Mouse (Mus musculus): ENCODE measurements at regions not wholly inside any gene's neighbourhood (a gene's known extent, or its start where the extent isn't known, plus 50 kb on each side); places are given as distances from the start of the nearest gene placed in this dataset.

DNA sequence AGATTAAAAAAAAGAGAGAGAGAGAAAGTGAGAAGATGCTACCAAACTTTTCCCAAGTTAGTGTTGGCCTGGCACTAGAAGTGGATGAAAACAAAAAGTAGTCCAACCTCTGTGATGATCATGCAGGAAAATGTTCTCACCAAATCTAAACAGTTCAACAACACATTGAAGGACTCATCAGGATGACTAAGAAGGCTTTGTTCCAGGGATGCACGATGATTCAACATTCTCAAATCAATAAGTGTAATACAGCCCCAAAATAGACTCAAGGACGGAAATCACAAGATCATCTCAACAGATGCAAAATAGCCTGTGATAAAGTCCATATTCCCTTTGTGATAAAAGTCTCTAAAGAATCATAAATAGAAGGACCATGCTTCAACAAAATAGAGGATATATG lies 106.3 kb downstream of the Cysltr2 start:
- DNase-seq (ENCODE audit: low spot score in 2 of 2): no peak

DNA sequence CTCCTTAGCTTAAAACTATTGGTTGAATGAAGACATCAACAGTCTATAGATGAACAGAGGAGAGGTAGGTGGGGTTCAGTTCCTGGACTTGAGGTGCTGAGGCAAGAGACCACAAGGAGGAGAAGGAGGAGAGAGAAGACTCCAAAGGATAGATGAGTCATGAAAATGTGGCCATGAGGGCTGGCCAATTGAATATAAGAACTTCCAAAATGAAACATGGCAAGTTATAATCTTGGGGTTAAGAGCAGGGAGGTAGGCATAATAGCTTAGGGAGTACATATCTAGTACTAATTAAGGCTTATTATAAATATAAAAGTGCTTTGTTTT lies 109.9 kb downstream of the Cysltr2 start:
- no peak for DNase-seq (ENCODE audit: low spot score in 2 of 2)

DNA sequence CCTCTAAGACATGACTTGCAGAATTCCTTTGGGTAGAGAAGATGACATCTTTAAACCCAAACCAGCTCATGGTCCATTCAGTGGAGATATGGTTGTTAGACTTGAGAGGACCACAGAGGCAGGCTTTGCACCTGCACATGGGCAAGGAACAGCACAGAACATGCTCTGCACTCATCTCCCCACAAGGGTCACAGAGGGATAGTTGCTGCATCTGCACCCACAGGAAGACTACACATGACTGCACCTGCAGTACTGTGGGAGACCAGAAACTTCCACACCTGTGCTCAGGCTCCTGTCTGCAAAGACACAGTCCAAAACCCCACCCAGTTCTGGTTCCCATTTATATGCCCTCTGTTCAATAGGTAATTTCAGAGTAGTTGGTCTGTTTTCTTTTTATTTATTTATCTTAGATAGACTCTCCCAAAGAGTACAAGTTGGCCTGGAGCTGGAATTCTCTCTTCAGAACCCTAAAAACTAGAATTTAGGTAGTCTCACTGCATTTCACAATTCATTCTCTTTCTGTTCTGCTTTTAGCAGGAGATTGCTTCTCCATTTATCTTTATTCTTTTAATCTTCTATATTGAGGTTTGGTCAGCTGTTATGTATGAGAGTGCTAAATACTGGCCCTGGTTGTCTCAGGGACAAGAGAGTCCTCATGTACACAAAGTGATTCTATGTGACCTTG lies 110.4 kb downstream of the Cysltr2 start:
- DNase-seq (ENCODE audit: low spot score in 2 of 2): no peak

DNA sequence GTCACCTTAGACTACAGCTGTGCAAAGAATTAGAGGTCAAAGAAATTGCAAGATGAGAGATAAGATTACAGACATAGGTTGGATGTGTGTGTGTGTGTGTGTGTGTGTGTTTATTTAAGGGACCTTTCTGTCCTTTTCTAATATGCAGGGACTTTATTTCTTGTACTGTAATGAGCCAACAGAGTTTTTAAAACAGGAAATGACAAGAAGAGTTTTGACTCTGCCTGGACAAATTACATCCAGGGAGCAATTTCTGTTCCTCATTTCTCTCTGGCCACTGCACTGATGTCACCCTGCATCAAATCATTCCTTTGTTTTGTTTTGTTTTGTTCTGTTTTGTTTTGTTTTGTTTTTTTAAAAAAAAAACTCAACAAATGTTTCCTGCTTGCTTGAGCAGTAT lies 115.3 kb downstream of the Cysltr2 start:
- DNase-seq (ENCODE audit: low spot score in 2 of 2): no peak

- peak; percentile 6 for DNase-seq (ENCODE audit: low spot score in 2 of 2)
These were observed 116.6 kb downstream of the Cysltr2 start for GRCm38 (mm10) chr14:72932296-72932695.

DNA sequence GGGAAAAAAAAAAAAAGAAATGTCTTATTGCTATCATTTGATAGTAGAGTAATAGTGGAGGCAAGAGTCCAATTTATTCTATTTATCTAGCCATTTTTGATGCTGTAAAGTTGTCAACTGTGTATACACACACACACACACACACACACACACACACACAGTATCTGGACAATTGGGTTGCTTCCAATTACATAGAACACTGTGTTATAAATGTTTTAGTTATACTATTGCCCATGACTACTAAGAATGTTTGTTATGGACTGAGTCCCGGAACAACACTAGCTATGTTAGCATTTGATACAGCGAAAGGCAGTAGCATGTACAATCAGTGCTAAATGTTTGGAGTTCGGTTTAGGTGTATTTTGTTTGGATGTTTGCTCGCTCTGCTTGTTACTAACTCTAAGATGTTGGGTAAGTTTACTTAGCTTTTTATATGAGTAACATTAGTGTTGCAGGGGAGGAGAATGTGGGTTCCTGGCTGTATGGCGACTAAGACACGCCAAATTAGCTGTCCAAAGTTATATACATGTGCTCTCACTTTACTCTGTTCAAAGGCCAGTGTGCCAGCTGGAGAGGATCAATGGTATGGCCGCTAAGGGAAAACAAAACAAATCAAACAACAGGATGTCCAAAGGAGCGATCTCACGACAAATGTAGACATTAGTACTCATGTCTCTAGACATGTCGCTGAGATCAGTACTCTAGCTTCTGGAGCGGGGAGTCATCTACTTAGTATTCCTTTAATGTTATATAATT lies 147.6 kb downstream of the Cysltr2 start:
- DNase-seq (ENCODE audit: low spot score in 2 of 2): no peak

DNA sequence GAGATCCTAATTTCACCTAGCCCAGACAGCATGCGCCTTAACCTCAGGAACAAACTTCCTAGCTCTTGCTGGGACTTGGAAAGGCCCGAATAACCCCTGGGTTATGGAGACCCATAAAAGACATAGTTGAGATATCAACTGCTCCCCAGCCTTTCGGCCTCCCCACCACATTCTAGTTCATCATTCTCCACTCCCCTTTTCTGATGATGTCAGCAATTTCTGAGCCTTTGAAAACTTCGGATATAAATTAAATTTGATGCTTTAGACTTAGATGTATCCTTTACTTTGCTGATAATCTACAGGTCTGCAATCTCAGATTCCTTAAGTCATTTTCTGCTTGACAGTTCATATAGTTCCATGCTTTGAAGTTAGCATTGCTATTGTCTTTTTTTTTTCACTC lies 149.3 kb downstream of the Cysltr2 start:
- no peak for DNase-seq (ENCODE audit: low spot score in 2 of 2)

DNA sequence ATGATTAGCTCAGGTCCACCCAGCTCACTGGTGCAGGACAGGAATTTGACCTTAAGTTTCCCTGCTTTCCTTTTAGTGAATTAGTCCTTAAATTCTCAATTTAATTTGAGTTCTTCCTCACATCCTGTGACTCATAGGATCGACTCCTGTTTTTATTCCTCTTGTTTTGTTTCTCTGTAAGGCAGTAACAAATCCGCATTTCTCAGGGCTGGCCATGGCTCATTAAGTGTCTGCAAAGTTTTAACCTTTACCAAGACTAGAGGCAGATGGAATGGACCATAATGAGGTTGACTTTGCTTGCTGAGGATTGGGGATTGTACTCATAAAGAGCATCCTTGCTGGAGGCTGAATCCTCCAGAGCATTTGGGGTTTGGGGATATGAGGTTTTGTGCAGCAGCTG lies 156.6 kb downstream of the Cysltr2 start:
- DNase-seq (ENCODE audit: low spot score in 2 of 2): no peak

DNA sequence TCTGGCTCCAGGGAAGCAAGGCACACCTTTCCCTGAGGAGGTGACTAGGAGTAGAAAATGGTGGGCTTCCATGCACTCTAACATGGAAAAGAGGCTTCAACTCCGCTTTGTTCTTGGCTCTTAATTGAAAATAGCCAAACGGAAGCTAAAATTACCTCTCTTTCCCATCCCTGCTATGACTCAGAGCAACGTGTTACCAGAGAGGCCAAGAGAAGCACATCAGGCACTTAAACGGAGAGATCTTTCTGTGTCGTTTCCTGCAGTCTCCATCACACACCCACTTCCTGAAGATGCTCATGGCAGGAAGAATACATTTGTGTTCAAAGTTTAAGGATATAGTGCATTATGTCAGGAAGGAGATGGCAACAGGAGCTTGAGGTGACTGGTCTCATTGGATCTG lies 159.3 kb downstream of the Cysltr2 start:
- no peak for DNase-seq (ENCODE audit: low spot score in 2 of 2)

DNA sequence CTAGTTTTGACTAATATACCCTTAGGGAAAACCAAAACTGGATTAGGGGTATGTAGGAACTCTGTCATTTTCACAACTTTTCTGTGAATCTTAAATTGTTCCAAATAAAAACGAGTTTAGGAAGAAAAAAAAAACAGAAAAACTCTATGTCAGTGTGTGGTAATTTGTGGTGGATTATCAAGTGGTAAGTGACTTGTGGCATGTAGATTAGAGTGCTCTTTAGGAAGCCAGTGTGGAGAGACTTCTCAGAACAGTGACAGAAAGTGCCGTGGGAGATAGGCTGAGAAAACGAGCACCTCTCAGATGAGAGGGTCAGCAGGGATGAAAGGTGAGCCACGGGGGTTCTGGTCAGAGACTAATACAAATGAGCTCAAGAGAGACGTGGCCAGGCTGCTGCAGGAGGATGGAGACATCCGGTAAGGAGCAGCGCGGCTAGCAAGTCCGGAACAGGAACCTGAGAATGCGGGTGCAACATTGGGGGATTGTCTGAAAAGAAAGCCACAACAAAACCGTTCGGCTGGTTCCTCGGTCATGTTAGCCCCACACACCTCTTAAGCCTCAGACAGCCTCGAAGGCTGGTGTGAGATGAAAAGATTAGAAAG lies 161.3 kb downstream of the Cysltr2 start:
- DNase-seq (ENCODE audit: low spot score in 2 of 2): no peak

DNA sequence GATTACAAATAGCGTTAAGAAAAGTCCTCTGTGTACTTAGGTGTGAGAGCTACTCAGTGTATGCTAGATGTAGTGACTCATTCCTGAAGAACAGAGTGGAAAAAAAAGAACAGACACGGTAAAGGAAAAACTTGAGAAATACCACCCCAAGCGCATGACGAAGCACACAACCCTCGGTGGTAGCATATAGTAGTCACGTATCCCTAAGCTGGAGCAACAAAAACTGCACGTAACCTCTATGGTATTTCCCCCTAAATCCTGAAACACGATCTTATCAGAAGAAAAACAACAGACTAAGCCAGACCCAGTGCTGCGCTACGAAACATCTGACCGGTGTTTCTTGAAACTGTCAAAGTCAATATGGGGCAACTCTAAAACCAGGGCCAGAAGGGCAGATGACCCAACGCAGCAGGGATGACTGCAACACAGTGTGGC lies 162.0 kb downstream of the Cysltr2 start:
- peak in 1 of 2 experiments; percentile 9 for DNase-seq (ENCODE audit: low spot score in 2 of 2)

GRCm38 (mm10) chr14:72885824-72886223 lies 163.1 kb downstream of the Cysltr2 start:
- DNase-seq (ENCODE audit: low spot score in 2 of 2): no peak

DNA sequence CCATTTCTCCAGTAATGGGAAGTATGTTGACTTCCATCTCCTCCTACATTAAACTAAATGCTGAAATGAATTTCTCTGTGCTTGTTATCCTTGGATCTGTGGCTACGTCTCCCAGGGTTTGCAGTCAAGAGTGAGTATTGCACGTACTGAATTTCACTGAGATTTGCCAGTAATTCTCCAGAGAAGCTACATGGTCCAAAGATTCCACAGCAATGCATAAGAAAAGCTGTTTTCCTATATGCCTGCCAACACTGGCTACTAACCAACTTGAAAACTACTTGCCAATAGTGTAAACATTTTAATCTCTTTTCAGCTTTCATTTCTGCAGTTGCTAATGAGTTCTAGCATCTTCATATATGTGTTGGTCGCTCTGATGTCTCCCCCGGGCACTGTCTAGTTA lies 164.4 kb downstream of the Cysltr2 start:
- no peak for DNase-seq (ENCODE audit: low spot score in 2 of 2)

DNA sequence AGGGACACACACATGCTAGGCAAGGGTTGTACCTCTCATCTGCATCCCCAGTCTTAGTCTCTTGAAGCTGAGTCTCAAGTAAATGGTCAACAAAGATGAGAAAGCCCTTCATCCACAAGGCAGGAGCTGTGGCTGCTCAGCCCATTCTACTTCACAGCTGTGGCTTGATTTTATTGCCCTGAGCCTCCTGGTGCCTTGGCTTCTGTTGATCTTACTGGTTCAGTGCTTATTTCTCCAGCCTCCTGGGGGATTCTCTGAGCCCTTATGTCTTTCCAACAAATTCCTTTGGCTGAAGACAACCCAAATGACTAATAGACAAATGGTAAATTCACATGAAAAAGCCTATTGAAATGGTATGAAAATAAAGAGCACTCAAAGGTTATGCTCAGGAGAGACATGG lies 167.3 kb upstream of the Fndc3a start:
- no peak for DNase-seq (ENCODE audit: low spot score in 2 of 2)

- no peak for DNase-seq (ENCODE audit: low spot score in 2 of 2)
These were observed 163.7 kb upstream of the Fndc3a start for GRCm38 (mm10) chr14:72873494-72873893.

GRCm38 (mm10) chr14:72869188-72869749 lies 159.5 kb upstream of the Fndc3a start:
- DNase-seq (ENCODE audit: low spot score in 2 of 2): peak; percentile 49 to 57

GRCm38 (mm10) chr14:72866896-72867295 lies 157.1 kb upstream of the Fndc3a start:
- DNase-seq (ENCODE audit: low spot score in 2 of 2): no peak

DNA sequence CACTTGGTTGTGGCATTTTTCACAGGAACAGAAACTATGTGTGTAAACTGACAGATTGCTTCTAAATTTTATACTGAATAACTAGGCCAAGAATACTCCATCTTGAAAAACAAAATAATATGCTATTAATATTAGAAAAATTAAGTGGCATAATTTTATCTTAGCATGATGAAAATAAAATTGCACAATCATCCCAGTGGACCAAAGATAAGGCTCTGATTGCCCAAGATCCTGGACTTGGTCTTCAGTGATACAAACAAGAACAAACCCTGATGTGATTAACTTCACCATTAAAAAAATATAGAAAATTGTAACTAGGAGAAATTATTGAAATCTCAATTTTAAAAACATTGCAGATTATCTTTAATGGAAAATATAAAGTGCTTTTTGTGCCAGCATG lies 155.7 kb upstream of the Fndc3a start:
- DNase-seq (ENCODE audit: low spot score in 2 of 2): no peak

GRCm38 (mm10) chr14:72864792-72865191 lies 155.0 kb upstream of the Fndc3a start:
- no peak for DNase-seq (ENCODE audit: low spot score in 2 of 2)

- DNase-seq (ENCODE audit: low spot score in 2 of 2): no peak
These were observed 154.3 kb upstream of the Fndc3a start for GRCm38 (mm10) chr14:72864130-72864529.

- DNase-seq (ENCODE audit: low spot score in 2 of 2): no peak
These were observed 153.2 kb upstream of the Fndc3a start for GRCm38 (mm10) chr14:72862806-72863526.

DNA sequence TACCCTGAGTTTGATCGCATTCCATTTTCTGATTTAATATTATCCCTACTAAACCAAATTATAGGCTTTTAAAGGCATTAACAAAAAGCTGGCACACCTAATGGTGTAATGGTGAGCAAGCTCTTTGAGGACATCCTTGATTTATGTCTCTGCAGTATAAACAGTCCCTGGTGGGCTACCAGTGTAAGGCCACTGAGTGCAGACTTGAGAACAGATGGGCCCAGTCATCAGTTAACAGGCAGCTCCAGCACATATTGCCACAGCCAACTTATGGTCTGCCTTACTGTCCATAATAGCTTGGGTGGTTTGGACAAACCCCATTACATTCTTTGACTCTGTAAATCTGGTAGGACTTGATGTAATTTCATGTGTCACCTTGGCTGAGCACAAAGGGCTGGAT lies 144.4 kb upstream of the Fndc3a start:
- no peak for DNase-seq (ENCODE audit: low spot score in 2 of 2)
